Mouse (Mus musculus) cerebellum, adult 2 months (tissue): ENCODE data around the gene Cyp11a1.

Experiments
- CTCF ChIP-seq: fragments of 200-500 bp; IDR thresholded peaks from 2 replicates; pipeline ENCODE4 v1.5.1; 2011; ENCODE audit warnings: low read depth, mild to moderate bottlenecking, control low read depth, low read length, moderate library complexity, borderline replicate concordance; ENCODE audit not compliant: insufficient read depth
- POLR2A ChIP-seq: fragments of 200-500 bp; IDR thresholded peaks from 2 replicates; pipeline ENCODE4 v1.6.1; 2011; ENCODE audit warnings: low read length, control low read depth, borderline replicate concordance; ENCODE audit not compliant: insufficient read depth

- TF ChIP-seq CTCF (no peak), POLR2A (no peak)
Measured at GRCm38 (mm10) chr9:57963249-57963997, 42.8 kb upstream of the Cyp11a1 start.
